Mouse (Mus musculus): ENCODE data around the gene Ip6k1.

The Ip6k1 gene

GRCm38 (mm10) chr9:108001922-108002770 lies at the start of gene Ip6k1:
Gene Ip6k1, plus strand, starts transcription at chr9:108002501.
- DNase-seq = peak; percentile 100

- no peak for DNase-seq
These were observed 46.5 kb upstream of the Ip6k1 start for GRCm38 (mm10) chr9:107955613-107956289.

GRCm38 (mm10) chr9:107957141-107957540 lies 45.2 kb upstream of the Ip6k1 start:
- no peak for DNase-seq

GRCm38 (mm10) chr9:107959896-107960295 lies 42.4 kb upstream of the Ip6k1 start:
- DNase-seq = no peak

GRCm38 (mm10) chr9:107960928-107961327 lies 41.4 kb upstream of the Ip6k1 start:
- no peak for DNase-seq

GRCm38 (mm10) chr9:107961351-107961762 lies 40.9 kb upstream of the Ip6k1 start:
- DNase-seq = no peak

- no peak for DNase-seq
These were observed 40.4 kb upstream of the Ip6k1 start for GRCm38 (mm10) chr9:107961881-107962280.

- no peak for DNase-seq
These were observed 39.4 kb upstream of the Ip6k1 start for GRCm38 (mm10) chr9:107962916-107963315.

GRCm38 (mm10) chr9:107963700-107964099 lies 38.6 kb upstream of the Ip6k1 start:
- peak; percentile 41 to 76 for DNase-seq

GRCm38 (mm10) chr9:107964681-107965080 lies 37.6 kb upstream of the Ip6k1 start:
- DNase-seq = no peak

- no peak for DNase-seq
These were observed 35.6 kb upstream of the Ip6k1 start for GRCm38 (mm10) chr9:107966676-107967075.

- no peak for DNase-seq
These were observed 34.9 kb upstream of the Ip6k1 start for GRCm38 (mm10) chr9:107967437-107967836.

GRCm38 (mm10) chr9:107968531-107968930 lies 33.8 kb upstream of the Ip6k1 start:
- no peak for DNase-seq

GRCm38 (mm10) chr9:107970311-107970710 lies 32.0 kb upstream of the Ip6k1 start:
- no peak for DNase-seq

GRCm38 (mm10) chr9:107971690-107972541 lies 30.4 kb upstream of the Ip6k1 start:
- no peak for DNase-seq

- DNase-seq = no peak
These were observed 27.7 kb upstream of the Ip6k1 start for GRCm38 (mm10) chr9:107974491-107975171.

GRCm38 (mm10) chr9:107975399-107976386 lies 26.6 kb upstream of the Ip6k1 start, which contains the start of gene Uba7:
Gene Uba7, plus strand, starts transcription at chr9:107975505.
- DNase-seq = peak; percentile 24 to 37

- no peak for DNase-seq
These were observed 23.5 kb upstream of the Ip6k1 start for GRCm38 (mm10) chr9:107978815-107979214.

- DNase-seq = no peak
These were observed 20.4 kb upstream of the Ip6k1 start for GRCm38 (mm10) chr9:107981684-107982605.

All from kidney, adult 8-10 months (tissue).